Mouse (Mus musculus): ENCODE measurements around the gene Gm17267.
"Not testable (repeated sequence)": the region's sequence is repeated elsewhere in the genome, so short reads cannot be mapped to it uniquely, and the experiment has no call there.

The Gm17267 gene

GRCm38 (mm10) chrX:126017257-126017656 lies at the start of gene Gm17267:
Gene Gm17267, plus strand, starts transcription at chrX:126017557.
- not testable (repeated sequence) for DNase-seq (ENCODE audit: low read depth, low spot score)
